In the genomic region with DNA sequence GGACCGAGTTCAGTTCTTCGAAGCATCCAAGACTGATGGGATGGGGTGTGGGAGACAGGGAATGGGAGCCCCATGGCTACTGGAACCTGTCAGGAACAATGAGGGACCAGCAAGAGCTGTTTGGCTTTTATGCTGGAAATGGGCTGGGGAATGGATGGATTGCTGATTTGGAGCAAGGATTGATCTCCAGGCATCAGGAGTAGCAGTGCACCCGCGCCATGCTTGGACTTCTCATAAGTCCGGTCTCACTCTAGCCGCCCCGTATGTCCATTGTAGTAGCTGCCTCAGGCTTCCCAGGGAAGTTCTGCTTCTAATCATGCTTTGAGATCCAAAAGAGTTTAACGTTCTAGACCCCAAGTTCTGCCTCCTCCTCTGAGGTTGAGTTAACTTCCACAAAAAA, we compare ENCODE assay signal across 9 mouse cellular contexts.
A peak's percentile ranks its signal among the peaks of the same experiment; 100 is the strongest.
DNase-seq lines count a peak whose midpoint lies in the region; ATAC-seq and TF ChIP-seq lines count a peak whose summit lies in the region.
"Had no signal": no experiment of that assay in that cellular context is flagged by ENCODE, and none has a peak within 500 bp of the region (broad histone marks: within the 10 kb centered on the region; RNA-seq: fewer than 3 reads in every experiment).

No protein-coding gene starts in this region.

- H3K9ac ChIP-seq in liver, embryonic 12.5 days, result no peak overlapping the region
- H3K9ac ChIP-seq in liver, postnatal 0 days (replicated peaks), result no peak overlapping the region
- peak overlapping the region; percentile 63 for H3K9ac ChIP-seq in forebrain, embryonic 13.5 days
- H3K9ac ChIP-seq in neural tube, embryonic 15.5 days (replicated peaks), result no peak overlapping the region

- H3K27ac ChIP-seq in liver, embryonic 12.5 days, result no peak overlapping the region
- H3K27ac ChIP-seq in liver, postnatal 0 days (ENCODE audit: low read depth), result no peak overlapping the region
- peak overlapping the region; percentile 6; the same call in 1 of the 2 replicates for H3K27ac ChIP-seq in forebrain, embryonic 13.5 days
- peak overlapping the region; percentile 94 for H3K27ac ChIP-seq in limb, embryonic 10.5 days
- H3K27ac ChIP-seq in neural tube, embryonic 15.5 days (replicated peaks), result no peak overlapping the region

- intact Hi-C loops in left cerebral cortex, postnatal 10 days (cut with DNase I), result no loop called here

- no peaks in the 10 kb centered on the region for H3K36me3 ChIP-seq in liver, embryonic 12.5 days
- H3K36me3 ChIP-seq in liver, postnatal 0 days (replicated peaks; ENCODE audit: insufficient read depth, low read length), result no peaks in the 10 kb centered on the region
- H3K36me3 ChIP-seq in forebrain, embryonic 13.5 days (ENCODE audit: poor library complexity, severe bottlenecking), result no peaks in the 10 kb centered on the region
- no peaks in the 10 kb centered on the region for H3K36me3 ChIP-seq in limb, embryonic 10.5 days
- no peaks in the 10 kb centered on the region for H3K36me3 ChIP-seq in neural tube, embryonic 15.5 days

- H3K27me3 ChIP-seq in liver, embryonic 12.5 days (replicated peaks), result peaks cover 96% of the 10 kb centered on the region
- peaks cover 57% of the 10 kb centered on the region for H3K27me3 ChIP-seq in liver, postnatal 0 days (ENCODE audit: insufficient read depth, low read length)
- peaks cover 64% of the 10 kb centered on the region for H3K27me3 ChIP-seq in forebrain, embryonic 13.5 days
- H3K27me3 ChIP-seq in limb, embryonic 10.5 days (ENCODE audit: low read depth, poor library complexity, severe bottlenecking), result peaks cover 88% of the 10 kb centered on the region
- H3K27me3 ChIP-seq in neural tube, embryonic 15.5 days (replicated peaks), result peaks cover 68% of the 10 kb centered on the region

- TF ChIP-seq CTCF in liver, postnatal 0 days (IDR thresholded peaks at IDR 0.05; ENCODE audit: low read depth), result no peak

- no peaks in the 10 kb centered on the region for H3K9me3 ChIP-seq in liver, embryonic 12.5 days (replicated peaks)
- H3K9me3 ChIP-seq in liver, postnatal 0 days (ENCODE audit: low read length), result no peaks in the 10 kb centered on the region
- no peaks in the 10 kb centered on the region for H3K9me3 ChIP-seq in forebrain, embryonic 13.5 days (replicated peaks)
- H3K9me3 ChIP-seq in limb, embryonic 10.5 days (replicated peaks), result no peaks in the 10 kb centered on the region
- no peaks in the 10 kb centered on the region for H3K9me3 ChIP-seq in neural tube, embryonic 15.5 days (replicated peaks)

- H3K4me1 ChIP-seq in liver, embryonic 12.5 days, result 0 out of 2 replicates have a peak, but pooled peaks cover 6% of the 10 kb centered on the region
- H3K4me1 ChIP-seq in liver, postnatal 0 days (ENCODE audit: insufficient read depth), result no peaks in the 10 kb centered on the region
- peaks cover 64% of the 10 kb centered on the region for H3K4me1 ChIP-seq in forebrain, embryonic 13.5 days
- H3K4me1 ChIP-seq in limb, embryonic 10.5 days, result peaks cover 48% of the 10 kb centered on the region
- H3K4me1 ChIP-seq in neural tube, embryonic 15.5 days, result peaks cover 40% of the 10 kb centered on the region

- ATAC-seq in liver, embryonic 12.5 days, result no peak
- no peak for ATAC-seq in liver, postnatal 0 days
- ATAC-seq in forebrain, embryonic 13.5 days, result no peak
- no peak for ATAC-seq in neural tube, embryonic 15.5 days (ENCODE audit: low FRiP score)
- no peak for ATAC-seq in cerebellum, adult (ENCODE audit: insufficient number of reproducible peaks, low FRiP score, low TSS enrichment)

- no peak for TF ChIP-seq EP300 in liver, postnatal 0 days (IDR thresholded peaks at IDR 0.05; ENCODE audit: low read depth)

- no peak for DNase-seq in liver, postnatal 0 days
- DNase-seq in limb, embryonic 10.5 days (ENCODE audit: low spot score), result no peak
- DNase-seq in layer of hippocampus, postnatal 36 days, result no peak
- DNase-seq in left cerebral cortex, postnatal 10 days (ENCODE audit: extremely low spot score in 1 of 2, low spot score in 2 of 2), result no peak
- DNase-seq: heart, adult 11 months had no signal

- no peak overlapping the region for H3K4me3 ChIP-seq in liver, embryonic 12.5 days
- no peak overlapping the region for H3K4me3 ChIP-seq in liver, postnatal 0 days (ENCODE audit: low read depth, low read length)
- peak overlapping the region; percentile 33; the same call in 1 of the 2 replicates for H3K4me3 ChIP-seq in forebrain, embryonic 13.5 days
- peak overlapping the region; percentile 57 for H3K4me3 ChIP-seq in limb, embryonic 10.5 days
- H3K4me3 ChIP-seq in neural tube, embryonic 15.5 days (replicated peaks), result no peak overlapping the region

- 60% methylated on average over 8 of the region's 8 CpGs for WGBS in liver, embryonic 12.5 days (ENCODE audit: insufficient replicate concordance)
- 64% methylated on average over 8 of the region's 8 CpGs for WGBS in liver, postnatal 0 days (ENCODE audit: insufficient replicate concordance)
- WGBS in forebrain, embryonic 13.5 days, result 63% methylated on average over 8 of the region's 8 CpGs
- 58% methylated on average over 8 of the region's 8 CpGs for WGBS in limb, embryonic 10.5 days
- WGBS in neural tube, embryonic 15.5 days, result 52% methylated on average over 8 of the region's 8 CpGs

- H3K4me2 ChIP-seq in liver, embryonic 12.5 days, result peak overlapping the region; percentile 57; the same call in 1 of the 2 replicates
- no peak overlapping the region for H3K4me2 ChIP-seq in liver, postnatal 0 days (ENCODE audit: low read depth, low read length)
- H3K4me2 ChIP-seq in forebrain, embryonic 13.5 days, result peak overlapping the region; percentile 69
- H3K4me2 ChIP-seq in neural tube, embryonic 15.5 days, result peak overlapping the region; percentile 60

Comparison
In these comparisons a context has a peak if more than half of its experiments do, and no peak if none do; other contexts are left out.
1. H3K27ac ChIP-seq: peak in forebrain, embryonic 13.5 days (single experiment) and limb, embryonic 10.5 days (single experiment); none in liver, embryonic 12.5 days (single experiment), liver, postnatal 0 days (single experiment) and neural tube, embryonic 15.5 days (single experiment).
2. H3K4me3 ChIP-seq: peak in forebrain, embryonic 13.5 days (single experiment) and limb, embryonic 10.5 days (single experiment); none in liver, embryonic 12.5 days (single experiment), liver, postnatal 0 days (single experiment) and neural tube, embryonic 15.5 days (single experiment).